Mouse (Mus musculus) left cerebral cortex, adult 2 months (tissue): ENCODE results near the gene Rgs11. TPM values are rescaled to one million over a fixed set of nuclear protein-coding genes. Genes with fewer than 3 reads are reported as not detected.

Source experiments
- DNase-seq, 2 experiments: peaks; one replicate each; pipeline ENCODE4 v3.0.0; 2021 to 2022; ENCODE audit warnings: low spot score in 2 of 2, mixed read lengths in 1 of 2; ENCODE audit errors: extremely low spot score in 1 of 2
- H3K27ac ChIP-seq: fragments of 200-600 bp; 2 replicates; pipeline ENCODE4 v1.8.1; 2022
- H3K4me3 ChIP-seq: fragments of 200-600 bp; 2 replicates; pipeline ENCODE4 v1.8.1; 2022
- CTCF ChIP-seq: fragments of 200-600 bp; IDR thresholded peaks from 2 replicates; pipeline ENCODE4 v1.8.1; 2022; ENCODE audit warnings: antibody characterized with exemption, mild to moderate bottlenecking, moderate library complexity
- intact Hi-C: fragments of 180-260 bp; cut with DNase I; formaldehyde crosslinking; loops from one replicate; pipeline ENCODE4 v1.15.1; 2025
- total RNA-seq, 2 experiments: library from RNA; stranded (reverse); gene quantifications; 2 replicates each; pipeline ENCODE4 v1.2.3; 2021

Rgs11 gene
- total RNA-seq, 2 experiments from 2014 or later: 41.9 to 52.7 TPM

DNA sequence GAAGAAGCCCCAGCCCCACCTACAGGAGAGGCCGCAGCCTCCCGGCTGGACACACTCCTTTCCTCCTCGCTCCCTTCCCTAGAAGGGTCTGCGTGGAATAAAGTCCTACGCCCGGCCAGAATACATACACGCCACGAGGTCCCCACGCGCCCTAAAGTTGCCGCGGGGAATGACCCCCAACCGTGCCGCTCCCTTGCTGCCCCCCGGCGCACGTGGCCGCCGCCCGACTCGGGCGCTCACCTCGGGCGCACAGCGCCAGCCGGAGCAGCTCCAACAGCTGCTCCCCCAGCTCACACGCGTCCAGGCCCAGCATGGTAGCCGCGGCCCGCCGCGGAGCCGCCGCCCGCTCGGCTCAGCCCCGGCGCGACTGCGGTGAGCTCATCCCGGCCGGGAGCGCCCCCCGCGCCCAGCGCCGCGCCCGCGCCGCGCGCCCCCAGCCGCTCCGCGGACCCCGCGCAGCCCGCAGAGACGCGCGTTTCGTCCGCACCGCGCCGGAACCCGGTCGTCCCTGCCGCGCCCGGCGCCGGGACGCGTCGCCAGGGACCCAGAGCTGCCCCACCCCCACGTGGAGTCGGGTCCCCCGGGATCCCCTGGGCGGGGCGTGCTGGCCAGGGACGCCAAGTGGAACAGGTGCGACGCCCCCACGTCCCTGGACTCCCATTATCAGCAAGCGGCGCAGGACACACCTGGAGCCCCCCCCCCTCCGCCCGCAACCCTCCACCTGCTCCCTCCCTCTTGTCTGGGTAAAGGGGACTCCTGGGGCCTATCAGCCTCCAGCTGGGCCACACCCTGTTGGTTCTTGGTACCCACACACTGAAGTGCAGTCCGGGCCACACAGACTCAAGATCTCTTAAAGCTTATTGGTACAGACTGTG lies 1.7 kb upstream of the Rgs11 start:
- no peak for TF ChIP-seq CTCF
- H3K4me3 ChIP-seq: peak overlapping the region; percentile 70
- H3K27ac ChIP-seq: peak overlapping the region; percentile 78
- intact Hi-C loops: no loop called here
- peak; percentile 31 to 41 for DNase-seq

DNA sequence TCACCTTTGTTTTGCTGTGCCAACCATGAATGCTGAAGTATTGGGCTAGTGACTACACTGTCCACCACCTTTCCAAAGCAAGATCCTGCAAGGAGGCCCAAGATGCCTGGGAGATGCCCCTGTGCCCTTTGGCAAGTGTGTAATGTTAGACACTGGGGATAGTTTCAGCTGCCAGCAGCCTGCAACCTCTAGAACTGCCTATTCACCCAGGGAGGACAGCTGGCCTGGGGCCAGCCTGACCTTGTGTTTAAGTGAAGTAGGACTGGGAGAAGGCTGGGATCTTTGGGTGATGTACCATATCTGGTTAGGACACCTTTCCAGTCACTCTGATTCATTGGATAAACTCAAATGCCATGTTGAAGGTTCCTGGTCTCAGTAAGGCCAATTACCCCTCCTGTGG lies 753 bp upstream of the Rgs11 start:
- intact Hi-C loops: loop anchor here (2.0 kb wide), 1 partner anchor 43 kb away; the partner anchor contains the start of gene Fam234a
- DNase-seq: no peak
- H3K27ac ChIP-seq: peak overlapping the region; percentile 18; the same call in 1 of the 2 replicates
- no peak for TF ChIP-seq CTCF
- H3K4me3 ChIP-seq: no peak overlapping the region

DNA sequence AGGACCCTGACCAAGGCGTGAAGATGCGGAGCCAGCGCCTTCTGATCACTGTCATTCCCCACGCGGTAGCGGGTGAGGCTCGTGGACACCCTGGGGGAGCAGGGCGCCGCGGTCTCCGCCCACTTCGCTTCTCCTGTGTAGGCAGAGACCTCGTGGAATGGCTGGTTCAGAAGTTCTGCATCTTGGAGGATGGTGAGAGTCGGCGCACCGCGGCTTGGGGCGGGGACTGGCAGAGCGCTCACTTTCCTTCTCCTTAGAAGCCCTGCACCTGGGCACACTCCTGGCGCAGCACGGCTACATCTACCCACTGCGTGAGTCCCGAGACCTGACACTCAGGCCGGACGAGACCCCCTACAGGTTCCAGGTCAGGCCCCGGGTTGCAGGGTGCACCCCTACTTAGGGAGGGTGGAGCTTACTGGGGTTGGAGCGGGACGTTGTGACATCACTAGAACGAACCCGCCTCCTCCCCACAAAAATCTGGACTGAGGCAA lies 615 bp downstream of the Rgs11 start:
- peak; percentile 63 to 65 for DNase-seq
- Histone ChIP-seq H3K27ac (peak overlapping the region; percentile 73), H3K4me3 (peak overlapping the region; percentile 63)
- intact Hi-C loops: loop anchor here (2.0 kb wide), 1 partner anchor 41 kb away; the partner anchor contains the start of gene Fam234a
- TF ChIP-seq CTCF: no peak

DNA sequence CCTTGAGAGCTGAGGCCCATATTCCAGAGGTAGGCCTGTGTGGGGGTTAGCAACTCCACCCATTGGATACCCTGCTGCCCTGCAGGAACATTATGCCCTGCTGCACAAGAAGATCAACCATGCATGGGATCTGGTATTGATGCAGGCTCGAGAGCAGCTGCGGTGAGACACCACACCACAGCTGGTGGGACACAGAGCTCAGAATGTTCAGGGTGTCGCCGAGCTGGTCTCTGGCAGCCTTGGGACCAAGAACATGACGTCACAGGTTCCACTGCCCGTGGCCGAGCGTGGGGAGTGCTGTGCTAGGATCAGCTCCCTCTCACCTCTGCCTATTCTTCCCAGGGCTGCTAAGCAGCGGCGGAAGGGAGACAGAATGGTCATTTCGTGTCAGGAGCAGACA lies 2.0 kb downstream of the Rgs11 start:
- H3K4me3 ChIP-seq: no peak overlapping the region
- intact Hi-C loops: no loop called here
- no peak overlapping the region for H3K27ac ChIP-seq
- no peak for DNase-seq
- no peak for TF ChIP-seq CTCF

DNA sequence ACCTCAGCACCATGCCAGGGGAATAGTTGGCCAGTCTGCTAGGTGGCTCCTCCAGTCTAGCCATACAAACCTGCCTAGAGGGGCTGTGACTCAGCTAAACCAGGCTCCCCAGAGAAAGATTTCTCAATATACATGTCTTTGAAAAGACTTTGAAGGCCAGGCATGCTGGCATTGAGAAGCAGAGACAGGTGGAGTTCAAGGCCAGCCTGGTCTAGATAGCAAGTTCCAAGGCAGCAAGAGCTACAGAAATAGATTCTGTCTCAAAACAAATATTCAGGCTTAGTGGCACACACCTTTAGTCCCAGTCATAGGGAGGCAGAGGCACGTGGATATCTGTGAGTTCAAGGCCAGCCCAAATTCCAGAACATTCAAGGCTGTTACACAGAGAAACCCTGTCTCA lies 3.6 kb downstream of the Rgs11 start:
- no peak for TF ChIP-seq CTCF
- H3K4me3 ChIP-seq: no peak overlapping the region
- no peak overlapping the region for H3K27ac ChIP-seq
- no peak for DNase-seq
- intact Hi-C loops: no loop called here

DNA sequence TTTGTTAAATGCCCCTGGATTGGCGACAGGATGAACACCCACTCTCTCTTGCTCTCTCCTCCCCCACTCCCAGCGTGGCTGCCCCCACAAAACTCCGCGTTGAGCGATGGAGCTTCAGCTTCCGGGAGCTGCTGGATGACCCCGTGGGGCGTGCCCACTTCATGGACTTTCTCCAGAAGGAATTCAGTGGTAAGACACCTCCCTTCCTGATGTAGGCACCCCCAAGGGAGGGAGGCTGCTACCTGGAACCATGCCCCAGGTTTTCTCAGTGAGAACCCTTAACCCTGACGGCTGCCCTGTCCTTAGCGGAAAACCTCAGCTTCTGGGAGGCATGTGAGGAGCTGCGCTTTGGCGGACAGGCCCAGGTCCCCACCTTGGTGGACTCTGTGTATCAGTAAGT lies 4.9 kb downstream of the Rgs11 start, which contains the start of gene Arhgdig:
Arhgdig (minus strand) TSS at position 101 of the 400 bp plus-strand sequence.
- TF ChIP-seq CTCF: no peak
- Histone ChIP-seq H3K4me3 (no peak within 1 kb of the TSS), H3K27ac (no peak within 1 kb of the TSS)
- no peak for DNase-seq
- intact Hi-C loops: no loop called here

DNA sequence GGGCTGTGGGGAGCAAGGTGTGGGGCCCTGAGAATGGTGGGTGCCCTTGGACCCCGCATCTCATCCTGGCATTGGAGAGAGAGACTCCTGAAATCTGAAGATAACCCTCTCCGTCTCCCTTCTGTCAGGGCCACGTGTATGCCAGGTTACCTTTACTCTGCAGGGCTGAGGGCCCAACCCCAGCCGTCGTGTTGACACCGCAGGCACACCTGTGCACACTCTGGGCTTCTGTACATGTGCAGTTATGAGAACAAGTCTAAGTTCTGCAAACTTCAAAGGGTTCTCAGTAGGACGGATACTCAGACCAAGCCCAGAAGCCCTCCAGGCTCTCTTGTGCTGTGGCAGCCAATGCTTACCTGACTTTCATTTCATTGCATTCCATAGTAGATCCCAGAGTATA lies 9.5 kb downstream of the Rgs11 start:
- Histone ChIP-seq H3K27ac (no peak overlapping the region), H3K4me3 (no peak overlapping the region)
- TF ChIP-seq CTCF: no peak
- intact Hi-C loops: no loop called here
- DNase-seq: no peak

DNA sequence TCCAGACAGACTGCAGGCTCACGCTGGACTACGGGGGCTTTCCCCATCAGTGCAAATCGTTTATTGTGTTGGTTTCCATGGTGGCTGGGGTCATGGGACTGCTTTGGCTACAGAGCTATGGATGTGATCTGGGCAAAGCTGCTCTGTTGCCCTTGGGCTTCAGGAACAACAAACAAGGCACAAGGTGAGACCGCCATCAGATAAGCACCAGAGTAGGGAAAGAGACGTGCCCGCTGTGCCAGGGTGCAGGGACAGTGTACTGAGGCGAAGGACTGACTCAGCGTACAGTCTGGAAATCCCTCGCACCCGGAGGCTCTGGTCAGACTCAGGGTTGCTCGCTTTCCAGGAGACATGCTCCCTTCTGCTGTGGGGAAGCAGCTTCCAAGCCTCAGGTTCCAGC lies 9.9 kb downstream of the Rgs11 start:
- Histone ChIP-seq H3K4me3 (no peak overlapping the region), H3K27ac (no peak overlapping the region)
- no peak for DNase-seq
- intact Hi-C loops: no loop called here
- no peak for TF ChIP-seq CTCF

DNA sequence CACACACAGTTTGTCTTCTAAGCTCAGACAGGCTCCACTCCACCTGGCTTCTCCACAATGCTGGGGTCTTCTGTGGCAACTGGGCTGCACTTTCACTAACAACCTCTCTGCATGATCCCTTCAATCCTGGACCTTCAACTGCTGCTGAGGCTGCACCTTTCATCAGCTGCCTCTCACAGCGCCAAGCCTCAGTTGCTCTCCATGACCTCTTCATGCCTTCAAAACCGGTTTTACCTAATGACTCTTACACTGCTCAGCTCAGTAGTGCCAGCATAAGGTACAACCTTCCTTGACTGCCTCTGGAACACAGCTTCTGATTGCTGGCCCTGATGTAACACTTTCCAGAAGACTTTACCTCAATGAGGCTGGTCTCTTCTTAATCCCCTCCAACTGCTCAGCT lies 18.8 kb downstream of the Rgs11 start:
- no peak for DNase-seq
- H3K4me3 ChIP-seq: no peak overlapping the region
- no peak for TF ChIP-seq CTCF
- intact Hi-C loops: no loop called here
- no peak overlapping the region for H3K27ac ChIP-seq

DNA sequence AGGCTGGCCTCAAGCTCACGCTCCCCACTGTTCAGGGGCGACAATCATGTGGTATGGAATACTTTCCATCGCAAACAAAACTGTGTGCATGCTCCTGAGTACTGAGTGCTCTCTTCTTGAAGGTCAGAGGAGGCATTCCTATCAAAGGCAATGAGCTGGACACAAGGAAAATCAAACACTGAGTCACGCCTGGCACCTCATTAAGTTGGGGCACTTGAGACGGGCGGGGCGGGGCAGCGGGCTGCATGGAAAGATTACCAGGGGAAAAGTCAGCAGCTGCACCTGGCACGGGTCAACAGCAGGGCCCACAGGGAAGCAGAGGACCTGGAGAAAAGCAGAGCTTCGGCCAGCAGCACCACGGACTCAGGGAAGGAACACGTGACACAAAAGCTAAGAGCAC lies 22.4 kb downstream of the Rgs11 start:
- TF ChIP-seq CTCF: no peak
- intact Hi-C loops: no loop called here

DNA sequence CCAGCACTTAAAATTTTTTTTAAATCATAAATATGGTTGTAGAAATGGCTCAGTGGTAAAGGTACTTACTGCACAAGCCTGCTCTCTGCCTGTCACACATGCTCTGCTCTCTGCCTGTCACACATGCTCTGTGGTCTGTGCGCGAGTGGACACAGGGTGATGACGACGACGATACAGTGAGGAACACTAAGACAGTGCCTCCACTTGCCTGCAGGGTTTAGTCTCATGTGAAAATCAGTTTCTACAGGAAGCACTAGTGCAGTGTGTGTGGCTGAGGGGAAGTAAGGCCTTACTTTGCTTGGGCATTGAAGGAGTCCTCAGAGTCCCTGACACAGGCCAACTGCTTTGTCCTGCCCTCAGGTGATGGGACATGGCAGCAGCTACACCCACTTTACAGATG lies 27.0 kb downstream of the Rgs11 start:
- H3K27ac ChIP-seq: no peak overlapping the region
- TF ChIP-seq CTCF: no peak
- no peak for DNase-seq
- intact Hi-C loops: no loop called here
- H3K4me3 ChIP-seq: no peak overlapping the region

More for the DNA sequence above, 22.4 kb downstream of the Rgs11 start:
- H3K27ac ChIP-seq: no peak overlapping the region
- no peak for DNase-seq
- H3K4me3 ChIP-seq: no peak overlapping the region

DNA sequence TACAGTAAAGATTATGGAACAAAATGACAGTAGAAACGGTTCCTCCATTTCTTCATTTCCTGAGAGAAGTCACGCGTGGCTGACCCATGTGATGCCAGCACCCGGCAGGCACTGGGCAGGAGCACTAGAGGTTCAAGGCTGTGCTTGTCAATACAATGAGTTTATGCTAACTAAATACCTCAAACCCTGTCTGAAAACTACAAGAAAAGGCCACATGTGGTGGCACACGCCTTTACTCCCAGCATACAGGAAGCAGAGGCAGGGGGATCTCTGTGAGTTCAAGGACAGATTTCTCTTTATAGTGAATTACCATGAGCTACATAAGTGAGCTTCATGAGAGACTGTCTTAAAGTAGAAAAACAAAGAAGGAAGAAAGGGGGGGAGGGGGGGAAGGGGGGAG lies 28.4 kb downstream of the Rgs11 start:
- DNase-seq: no peak
- no peak overlapping the region for H3K27ac ChIP-seq
- H3K4me3 ChIP-seq: no peak overlapping the region
- TF ChIP-seq CTCF: no peak
- intact Hi-C loops: no loop called here

DNA sequence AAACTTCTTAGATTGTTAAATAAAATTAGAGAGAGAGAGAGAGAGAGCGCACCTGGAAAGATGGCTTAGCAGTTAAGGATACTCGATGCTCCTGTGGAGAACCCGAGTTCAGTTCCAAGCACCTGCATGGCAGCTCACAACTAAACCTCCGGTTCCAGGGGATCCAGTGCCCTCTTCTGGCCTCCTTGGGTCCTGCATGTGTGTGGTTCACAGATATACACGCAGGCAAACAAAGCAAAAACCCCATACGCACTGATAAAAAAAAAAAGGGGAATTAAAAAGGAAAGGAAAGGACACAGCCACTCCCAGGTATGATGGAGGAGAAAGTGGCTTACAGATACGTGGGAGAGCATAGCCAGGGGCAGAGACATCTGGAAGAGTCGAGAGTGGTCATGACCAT lies 30.1 kb downstream of the Rgs11 start:
- no peak overlapping the region for H3K27ac ChIP-seq
- intact Hi-C loops: no loop called here
- no peak for DNase-seq
- TF ChIP-seq CTCF: peak; percentile 16
- H3K4me3 ChIP-seq: no peak overlapping the region
